Mouse (Mus musculus) spleen, adult 18-20 months (tissue): ENCODE measurements around the gene Hdac4.

ENCODE experiments used
- DNase-seq, 2 experiments: peaks; one replicate each; pipeline ENCODE4 v3.0.0; 2022; ENCODE audit warnings: mixed read lengths in 2 of 2

Gene Hdac4

DNA sequence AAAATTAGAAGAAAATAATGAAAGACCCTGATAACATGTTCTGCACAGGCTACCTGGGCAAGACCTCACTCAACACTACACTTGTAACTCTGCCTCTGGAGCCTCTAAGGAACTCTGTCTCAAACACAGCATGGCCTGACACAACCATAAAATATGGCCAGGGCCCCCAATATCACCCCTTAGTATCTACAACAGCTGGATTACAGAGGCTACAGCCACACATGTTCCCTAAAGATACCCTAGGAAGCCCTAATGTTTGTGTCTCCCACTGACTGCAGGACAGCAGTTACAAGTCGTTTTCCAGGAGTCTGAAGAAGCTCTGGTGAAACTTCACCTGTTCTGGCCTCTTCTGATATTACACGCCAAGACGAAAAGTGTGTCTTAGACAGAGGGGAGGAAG, 65.7 kb downstream of the Hdac4 start:
- DNase-seq, result no peak

DNA sequence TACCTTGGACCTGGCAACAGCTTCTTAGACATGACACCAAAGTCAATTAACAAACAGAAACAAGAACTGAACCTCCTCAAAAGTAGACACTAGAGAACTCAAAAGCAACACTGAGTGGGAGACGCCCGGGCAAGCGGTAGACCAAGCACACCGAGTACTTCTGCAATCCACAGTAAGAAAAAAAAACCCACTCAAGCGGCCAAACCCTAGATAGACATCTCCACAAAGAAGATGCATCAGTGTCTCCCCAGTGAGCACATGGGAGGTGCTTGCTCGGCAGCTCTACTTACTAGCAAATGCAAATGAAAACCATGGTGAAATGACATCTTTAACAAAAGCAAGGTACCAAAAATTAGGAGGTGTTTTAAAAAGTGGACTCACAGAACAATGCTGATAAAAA, 67.7 kb downstream of the Hdac4 start:
- no peak for DNase-seq

DNA sequence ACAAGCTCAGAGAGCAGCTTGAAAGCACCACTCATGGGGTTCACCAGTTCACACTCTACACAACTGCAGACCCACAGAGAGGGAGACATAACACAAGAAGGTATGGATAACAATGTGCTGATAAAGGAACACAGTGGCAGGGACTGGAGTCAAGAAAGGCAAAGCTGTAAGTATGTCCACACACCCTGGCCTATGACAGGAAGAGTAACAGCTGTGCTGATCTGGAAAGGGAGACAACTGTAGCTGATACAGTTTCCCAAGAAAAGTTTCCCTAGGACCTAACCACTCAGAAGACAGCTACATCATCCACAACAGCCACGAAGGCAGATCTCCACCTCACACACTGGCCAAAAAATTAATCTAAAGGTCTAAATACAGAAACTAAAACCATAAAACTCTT, 68.1 kb downstream of the Hdac4 start:
- DNase-seq, result no peak

DNA sequence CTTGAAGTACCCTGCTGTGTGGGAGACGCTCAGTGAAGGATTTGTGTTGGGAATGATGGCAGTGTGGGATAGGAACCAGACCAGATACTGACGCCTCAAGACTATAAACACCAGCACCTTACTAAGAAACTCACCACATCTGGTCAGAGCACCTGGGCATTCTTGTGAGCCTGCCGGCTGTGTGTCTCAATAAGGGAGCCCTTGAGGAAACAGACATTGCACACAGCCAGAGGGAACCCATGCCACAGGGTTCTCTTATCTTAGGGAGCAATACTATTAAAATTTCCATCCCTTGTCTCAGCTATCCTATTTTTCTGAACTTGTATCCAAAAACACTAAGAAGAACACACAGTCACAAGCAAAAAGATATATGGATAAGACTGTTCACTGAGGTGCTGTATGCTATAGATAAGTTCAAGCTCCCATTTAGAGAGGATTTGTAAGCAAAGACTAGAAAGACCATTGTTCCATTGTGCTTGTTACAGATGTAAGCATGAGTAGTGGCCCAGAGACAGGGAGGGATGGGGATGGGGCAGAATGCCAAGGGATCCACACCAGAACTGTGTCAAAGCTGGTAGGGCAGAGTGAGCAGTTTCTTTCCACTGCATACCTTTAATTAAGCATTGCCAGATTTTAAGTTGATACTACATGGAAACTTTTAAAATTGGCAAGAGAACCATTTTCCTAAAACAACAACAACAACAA, 70.8 kb downstream of the Hdac4 start:
- no peak for DNase-seq

DNA sequence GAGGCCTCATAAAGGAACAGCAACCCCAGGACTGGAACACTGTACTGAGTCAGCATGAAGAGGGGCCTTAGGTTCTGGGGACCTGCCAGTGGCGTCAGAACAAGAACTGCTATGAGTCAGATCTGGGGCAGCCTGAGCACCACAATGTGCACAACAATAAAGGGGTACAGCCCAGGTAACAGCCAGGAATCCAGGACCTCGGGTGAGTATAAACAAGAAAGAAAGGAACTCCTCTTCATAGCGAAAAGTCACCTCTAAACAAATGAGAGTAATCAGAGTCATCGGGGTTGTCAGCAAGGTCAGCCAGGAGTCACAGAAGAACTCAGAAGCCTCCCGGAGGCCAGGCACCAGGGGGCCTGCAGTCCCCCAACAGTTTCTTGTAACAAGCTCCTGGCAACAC, 76.2 kb downstream of the Hdac4 start:
- DNase-seq, result no peak

DNA sequence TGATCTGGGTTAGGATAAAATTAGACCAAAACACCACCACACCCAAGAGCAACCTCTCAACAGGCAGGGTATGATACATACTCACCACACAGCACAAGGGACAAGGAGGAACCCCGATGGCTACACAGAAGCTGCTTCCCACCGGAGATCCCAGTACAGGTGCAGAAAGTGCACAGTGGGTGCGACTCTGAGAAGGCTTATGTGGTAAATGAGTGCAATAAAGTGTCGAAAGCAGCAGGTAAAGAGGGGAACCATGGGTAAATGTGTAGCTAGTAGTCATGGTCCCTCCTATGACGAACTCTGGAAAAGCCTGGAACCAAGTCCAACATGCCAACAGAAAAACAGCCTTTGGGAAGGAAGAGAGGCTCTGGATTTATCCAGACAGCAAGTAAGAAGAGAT, 77.9 kb downstream of the Hdac4 start:
- no peak for DNase-seq

DNA sequence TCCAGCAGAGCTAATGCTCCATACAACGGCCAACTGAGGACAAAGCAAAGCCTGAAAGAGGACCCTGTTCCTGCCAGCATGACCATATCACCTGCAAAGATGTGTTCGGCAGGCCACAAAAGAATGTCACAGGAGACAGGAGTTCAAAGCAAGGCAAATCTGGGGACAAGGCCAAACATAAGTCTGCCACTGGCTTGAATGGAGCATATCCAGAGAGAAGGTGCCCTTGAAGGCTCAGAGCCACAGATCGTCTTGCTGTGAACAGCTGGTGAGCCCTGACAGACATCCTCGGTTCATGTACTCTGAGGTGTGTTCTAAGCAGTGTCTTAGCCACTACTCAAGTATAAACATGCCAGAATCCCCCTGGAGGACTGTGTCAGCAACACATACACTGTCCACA, 79.3 kb downstream of the Hdac4 start:
- no peak for DNase-seq

DNA sequence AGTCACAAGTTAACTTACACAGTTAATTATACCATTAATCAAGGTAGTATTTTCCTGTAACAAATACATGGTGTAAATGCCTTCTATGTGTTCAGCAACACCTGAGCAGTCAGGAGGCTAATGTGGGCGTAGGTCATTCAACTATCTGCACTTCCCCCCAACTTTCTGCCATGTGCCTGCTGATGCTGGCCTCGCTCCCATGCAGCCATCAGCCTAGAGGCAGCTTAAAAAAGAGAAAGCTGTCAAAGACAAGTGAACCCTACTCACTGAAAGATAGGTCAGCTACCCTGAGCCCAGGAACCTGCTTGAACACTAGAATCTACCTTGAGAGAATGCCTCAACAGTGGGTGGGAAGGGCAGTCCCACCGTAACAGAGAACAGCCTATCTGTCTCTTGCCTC, 81.4 kb downstream of the Hdac4 start:
- DNase-seq, result no peak

DNA sequence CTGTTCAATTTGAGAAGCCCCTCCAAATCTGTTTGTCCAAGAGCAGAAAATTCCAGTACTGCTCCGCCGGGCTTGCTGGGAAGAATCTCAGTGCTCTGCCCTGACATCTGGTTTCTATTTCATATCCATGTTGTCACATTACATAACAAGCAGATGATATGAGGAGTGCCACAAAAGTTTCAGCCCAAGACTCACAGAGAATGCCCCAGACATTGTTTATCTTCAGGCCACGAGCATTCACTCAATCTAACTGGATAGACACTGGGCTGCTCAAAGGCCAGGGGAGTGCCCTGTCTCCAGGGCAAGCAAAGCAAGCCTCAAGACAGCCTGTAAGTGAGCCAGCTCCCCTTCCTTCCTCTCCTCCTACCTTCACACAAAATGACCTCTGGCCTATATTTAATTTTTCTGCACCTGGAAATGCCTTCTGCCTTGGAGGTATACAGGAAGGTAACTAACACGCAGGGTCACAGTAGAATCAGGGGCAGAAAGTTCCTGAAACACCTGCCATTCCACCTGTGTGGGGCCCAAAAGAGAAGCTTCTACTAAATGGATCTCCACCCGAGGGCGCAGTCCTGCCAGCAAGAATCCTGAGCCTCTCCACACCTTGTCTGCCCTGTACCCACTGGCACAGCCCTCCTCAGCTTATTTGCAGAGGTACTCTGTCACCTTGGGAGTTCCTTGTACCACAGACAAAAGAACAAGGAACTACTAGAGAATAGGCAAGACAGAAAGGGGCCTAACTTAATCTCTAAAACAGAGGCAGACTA, 82.1 kb downstream of the Hdac4 start:
- DNase-seq, result no peak

DNA sequence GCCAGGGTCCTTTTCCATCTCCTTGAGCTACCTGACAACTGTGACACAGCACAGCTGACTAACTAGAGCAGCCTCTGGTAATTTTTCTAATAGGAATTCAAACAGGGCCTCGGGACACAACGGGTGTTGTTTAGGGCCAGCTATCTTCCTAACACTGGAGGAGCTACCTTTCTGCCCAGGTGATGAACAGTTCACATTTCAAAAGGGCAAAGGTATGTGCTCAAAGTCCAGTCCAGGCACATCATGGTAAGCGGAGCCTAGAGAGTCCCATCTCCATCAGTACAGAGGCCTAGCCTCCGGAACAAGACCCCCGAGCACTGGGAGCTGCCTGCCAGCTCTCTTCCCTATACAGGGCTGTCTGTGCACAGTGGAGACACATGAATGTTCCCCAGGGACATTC, 82.9 kb downstream of the Hdac4 start:
- no peak for DNase-seq

DNA sequence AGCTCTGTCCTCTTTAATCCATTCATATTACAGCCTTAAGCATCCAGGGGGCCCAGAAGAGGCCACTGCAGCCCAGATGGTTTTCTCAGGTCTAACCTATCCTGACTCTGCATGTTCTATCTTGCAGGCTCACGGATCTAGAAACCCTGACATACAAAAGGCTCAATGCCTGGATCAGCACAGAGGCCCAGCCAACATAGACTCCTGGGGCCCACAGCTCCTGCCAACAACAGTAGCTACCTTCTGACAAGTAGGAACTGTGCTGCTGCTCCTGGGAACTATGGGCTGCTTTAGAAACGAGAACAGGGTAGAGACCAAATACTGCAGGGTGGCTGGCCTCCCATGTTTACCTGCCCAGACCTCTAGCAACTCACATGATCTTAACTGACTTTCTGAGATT, 83.9 kb downstream of the Hdac4 start:
- DNase-seq, result no peak

DNA sequence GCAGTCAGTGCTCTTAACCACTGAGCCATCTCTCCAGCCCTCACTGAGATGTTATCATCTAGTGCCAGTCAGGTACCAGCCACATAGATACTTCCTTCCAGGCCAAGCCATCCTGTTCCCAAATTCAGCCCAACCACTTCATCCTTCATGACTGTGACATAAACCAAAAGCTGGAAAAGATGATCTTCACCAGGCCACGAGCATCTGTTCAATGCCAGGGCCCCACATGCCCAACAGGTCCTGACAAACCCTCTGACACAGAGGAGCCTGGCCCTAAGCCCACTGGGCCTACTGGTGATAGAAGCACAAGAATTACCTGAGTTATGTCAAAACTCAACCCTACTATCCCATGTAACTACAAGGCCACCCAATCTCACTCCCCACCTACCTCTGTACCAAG, 84.5 kb downstream of the Hdac4 start:
- DNase-seq, result no peak

DNA sequence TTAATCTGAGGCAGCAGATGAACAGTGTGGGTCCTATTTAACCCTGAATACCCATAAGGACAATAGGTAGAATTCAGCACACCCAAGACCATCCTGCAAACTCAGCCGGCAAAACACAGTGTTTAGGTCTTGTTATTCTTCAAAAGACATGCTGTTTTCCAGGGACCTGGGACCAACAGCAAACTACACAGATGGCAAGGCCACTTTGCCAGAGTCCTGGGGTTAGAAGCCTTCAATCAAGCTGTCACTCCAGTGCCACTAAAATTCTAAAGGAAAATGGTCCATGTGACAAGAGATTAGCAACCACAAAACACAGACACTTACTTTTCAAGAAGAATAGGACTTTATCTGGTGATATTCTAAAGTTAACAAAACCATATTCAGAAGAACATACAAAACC, 86.3 kb downstream of the Hdac4 start:
- no peak for DNase-seq

DNA sequence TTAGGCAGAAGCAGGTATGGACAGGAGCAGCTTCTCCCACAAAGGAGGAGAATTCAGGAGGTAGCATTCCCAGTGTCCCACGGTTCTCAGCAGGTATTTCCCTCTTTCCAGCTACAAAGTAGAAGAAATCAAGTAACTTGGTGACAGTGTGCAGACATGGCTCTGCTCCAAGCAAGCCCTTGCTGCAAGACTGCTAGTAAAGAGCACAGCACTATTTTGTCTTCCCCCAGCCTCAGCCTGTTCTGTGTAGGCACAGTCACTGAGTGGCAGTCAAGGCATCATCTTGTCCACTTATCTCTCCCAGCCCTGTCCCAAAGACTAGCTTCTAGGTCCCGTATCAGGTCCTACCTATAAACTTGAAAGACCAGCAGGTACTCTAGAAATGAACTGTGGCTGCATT, 86.9 kb downstream of the Hdac4 start:
- DNase-seq, result no peak

DNA sequence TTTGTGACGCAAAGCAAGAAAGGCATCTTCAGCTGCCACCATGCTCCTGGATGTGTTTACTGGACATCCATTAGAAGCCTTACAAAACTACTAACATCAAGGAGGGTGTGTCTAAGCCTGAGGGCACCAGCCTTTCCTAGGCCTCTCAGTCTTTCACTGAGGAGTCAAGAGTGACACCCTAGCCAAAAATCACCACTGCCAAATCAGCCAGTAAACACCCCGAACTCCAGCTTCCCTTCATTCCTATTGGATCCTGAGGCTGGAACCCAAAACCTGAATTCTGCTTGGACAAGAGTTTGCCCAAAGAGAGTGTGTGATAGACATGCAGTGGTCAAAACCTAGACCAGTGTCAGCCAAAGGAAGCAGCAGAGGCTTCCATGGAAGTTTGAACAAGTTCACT, 87.5 kb downstream of the Hdac4 start:
- DNase-seq, result no peak

DNA sequence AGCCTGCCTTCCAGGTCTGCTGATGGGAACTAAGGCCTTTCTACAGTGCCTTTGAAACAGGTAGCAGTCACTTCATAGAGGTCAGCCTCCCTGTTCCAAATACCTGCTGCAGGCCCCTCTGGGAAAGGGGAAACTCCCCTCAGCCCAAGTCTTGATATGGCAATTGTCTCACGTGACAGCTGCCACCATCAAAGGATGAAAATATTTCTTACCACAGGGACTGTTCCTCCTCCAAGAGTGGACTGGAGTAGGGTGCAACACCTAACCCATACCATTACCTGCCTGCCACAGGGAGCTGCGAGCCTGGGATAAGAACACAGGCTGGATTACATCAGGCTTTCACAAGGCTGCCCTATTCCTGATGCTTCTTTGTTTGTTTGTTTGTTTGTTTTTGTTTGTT, 88.0 kb downstream of the Hdac4 start:
- no peak for DNase-seq

DNA sequence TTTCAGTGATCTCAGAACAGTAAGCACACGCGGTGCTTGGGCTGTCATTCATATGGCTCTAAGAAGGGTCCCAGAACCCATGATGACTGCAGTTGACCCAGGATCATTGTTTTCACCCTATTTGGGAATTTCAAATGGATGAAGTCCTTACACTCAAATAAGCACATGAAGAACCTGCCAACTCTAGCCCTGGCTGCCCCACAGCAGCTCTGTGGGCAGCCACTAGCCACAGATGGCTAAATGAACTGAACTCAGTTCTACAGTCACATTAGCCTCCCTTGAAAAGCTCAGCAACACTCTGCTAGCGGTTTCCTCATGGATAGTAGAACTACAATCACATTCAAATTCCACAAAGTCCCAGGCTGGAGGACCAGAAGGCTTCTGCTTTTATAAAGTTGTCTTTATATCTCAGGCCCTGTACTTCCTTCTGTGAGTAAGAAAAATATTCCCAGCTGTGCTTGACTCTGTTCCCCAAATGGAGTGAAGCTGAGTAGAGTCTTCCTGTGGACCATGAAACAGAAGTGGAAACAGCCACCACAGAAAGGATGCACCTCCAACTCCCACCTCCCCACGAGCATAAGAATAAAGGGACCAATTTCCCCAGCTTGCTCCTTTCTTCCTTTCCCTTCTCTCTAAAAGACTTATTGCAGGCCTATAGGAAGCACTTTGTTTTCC, 88.9 kb downstream of the Hdac4 start:
- no peak for DNase-seq

DNA sequence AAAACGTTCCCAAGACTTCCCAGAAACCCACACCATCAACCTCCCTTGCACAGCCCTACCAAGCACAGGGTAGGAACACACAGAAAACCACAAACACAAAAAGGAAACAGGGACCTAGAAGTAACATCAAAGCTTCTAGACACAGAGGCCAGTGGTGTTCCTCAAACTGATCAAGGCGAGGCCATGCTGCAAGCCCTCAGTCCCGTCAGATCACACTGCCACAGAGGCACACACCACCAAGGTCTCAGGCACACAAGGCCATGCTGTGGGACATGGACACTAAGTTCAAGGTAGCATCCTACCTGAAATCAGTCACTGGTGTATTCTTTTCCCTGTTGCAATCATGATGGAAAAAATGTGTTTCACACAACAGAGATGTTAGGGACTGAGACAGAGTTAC, 90.8 kb downstream of the Hdac4 start:
- no peak for DNase-seq

DNA sequence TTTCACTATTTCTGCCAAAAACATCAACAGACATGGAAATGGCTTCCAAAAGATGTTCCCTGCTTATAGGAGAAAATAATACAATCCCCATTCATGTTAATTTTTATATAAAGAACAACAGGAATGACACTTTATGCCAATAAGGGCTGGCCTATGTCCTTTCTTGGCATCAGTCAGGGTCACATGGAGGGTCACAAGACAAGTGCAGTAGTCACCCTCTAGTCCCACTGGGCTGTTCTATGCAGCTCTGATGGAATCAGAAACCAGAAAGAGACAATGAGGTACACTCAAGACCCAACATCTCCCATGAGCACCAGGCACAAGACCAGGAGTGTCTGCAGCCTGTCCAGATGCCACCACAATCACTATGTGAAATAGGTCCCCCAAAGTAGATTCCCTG, 91.5 kb downstream of the Hdac4 start:
- no peak for DNase-seq

DNA sequence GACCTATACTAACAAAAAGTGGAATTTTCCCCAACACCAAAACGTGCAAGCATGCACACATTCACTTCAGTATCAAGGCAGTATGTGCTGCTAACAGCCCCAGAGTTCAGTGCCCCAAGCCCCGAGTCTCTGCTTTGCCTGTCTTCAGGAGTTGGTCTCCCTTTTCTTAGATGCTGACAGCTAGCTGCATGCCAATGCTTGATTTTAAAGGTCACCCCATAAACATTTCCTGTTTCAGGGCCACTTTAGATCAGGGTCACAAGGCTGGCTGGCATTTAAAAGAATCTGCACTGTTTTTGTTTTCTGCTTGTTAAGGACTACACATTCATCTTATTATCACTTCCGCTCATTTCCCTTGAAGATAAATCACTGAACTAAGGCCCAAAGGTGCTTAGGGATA, 92.1 kb downstream of the Hdac4 start:
- no peak for DNase-seq

DNA sequence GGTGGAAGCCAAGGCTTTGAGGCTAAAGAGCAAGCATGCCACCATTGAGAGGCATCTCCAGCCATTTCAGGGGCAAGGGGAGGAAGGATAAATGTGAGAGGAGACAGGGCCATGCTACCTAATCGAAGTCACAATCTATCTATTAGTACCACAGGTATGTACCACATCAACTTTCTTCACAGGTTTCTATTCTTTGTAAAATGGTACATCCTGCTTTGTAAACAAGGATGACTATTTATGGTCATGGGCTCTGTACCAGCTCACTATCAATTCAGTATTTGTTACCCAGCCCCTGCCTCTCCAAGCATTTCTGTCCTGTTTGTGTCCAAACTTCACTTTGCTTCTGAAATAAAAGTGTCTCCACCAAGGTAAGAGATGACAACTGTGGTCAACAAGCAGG, 92.7 kb downstream of the Hdac4 start:
- no peak for DNase-seq

DNA sequence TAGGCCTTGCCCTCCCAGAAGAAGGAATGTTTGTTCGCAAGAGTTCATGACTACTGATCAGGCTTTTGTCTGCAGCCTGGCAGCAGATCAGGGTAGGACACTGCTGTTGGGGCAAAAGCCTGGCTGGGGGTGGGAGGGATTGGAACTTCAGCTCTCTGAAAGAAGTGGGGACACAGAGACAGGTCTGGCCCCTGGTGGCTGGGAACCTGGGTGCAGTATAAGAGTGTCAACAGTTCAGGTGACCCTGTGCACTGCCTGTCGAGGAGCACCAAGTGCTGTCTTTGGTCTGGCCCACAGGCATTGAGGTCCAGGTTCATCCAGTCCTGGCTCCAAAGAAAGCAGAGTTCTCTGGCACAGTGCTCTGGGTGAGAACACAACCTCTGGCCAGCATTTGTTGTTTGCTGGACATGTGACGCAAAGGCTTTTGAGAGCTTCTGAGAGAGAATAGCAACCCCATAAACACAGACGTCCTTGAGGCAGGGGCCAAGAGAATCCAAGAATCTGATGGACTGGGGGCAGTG, 95.1 kb downstream of the Hdac4 start:
- DNase-seq, result no peak

DNA sequence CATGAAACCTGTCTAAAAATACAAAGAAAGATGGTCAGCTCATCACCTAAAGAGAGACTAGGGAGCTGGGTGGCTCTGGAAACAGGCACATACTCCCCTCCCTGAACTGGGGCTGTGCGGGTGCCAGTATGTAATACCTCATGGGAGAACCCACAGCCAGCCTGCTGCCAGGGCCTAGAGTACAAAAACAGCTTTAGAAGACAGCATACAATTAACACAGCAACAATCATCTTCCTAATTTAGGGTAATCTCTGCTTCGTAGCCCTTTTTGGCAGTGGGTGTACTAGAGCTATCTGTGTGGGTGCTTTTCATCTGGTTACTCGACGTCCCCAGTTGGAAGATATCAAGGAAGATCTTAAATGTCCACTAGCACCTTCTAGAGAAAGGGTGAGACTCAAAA, 95.5 kb downstream of the Hdac4 start:
- no peak for DNase-seq

DNA sequence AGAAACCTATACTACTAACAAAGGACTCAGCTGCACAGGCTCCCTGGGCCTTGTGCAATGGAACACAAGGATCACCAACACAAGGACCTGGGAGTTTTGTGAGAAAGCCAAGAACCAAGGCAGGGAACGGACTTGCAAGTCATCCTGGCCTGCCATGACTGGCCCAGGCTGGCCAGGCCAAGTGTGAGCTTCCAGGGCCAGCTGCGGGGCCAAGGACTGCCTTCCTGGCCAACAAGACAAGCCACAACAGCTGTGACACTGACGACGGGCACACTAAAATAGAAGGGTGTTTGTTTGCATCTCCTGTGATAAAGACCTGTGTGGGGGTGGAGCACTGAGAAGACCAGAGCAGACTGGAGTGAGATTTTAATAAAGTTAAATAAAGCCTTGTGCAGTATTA, 96.0 kb downstream of the Hdac4 start:
- DNase-seq, result no peak
